Mouse (Mus musculus) neural tube, embryonic 15.5 days (tissue): Measurements from ENCODE around the gene Hormad1. TPM values are rescaled to one million over a fixed set of nuclear protein-coding genes. Genes with fewer than 3 reads are reported as not detected.

Experiments used
- polyA plus RNA-seq: library from polyadenylated mRNA; unstranded; fragments of >200 nt; fragmentation: Nextera tagmentation; extraction: Ambion mirVana; gene quantifications from 2 replicates; pipeline ENCODE4 v1.2.1, GENCODE M21; 2015

Hormad1 gene
- polyA plus RNA-seq, 1 experiment from 2014 or later, result not detected

Other genes starting within 250 kb of the Hormad1 start
- gene Cers2, start 244.9 kb upstream of the Hormad1 start, polyA plus RNA-seq, result 93.4 and 102 TPM in 2 replicates
- gene Setdb1, start 202.5 kb upstream of the Hormad1 start, polyA plus RNA-seq, result 37.6 and 38.3 TPM in 2 replicates
- not detected in 2 replicates for gene 4930558C23Rik, start 156.8 kb upstream of the Hormad1 start, polyA plus RNA-seq
- 14.2 and 20.5 TPM in 2 replicates for gene Arnt, start 125.3 kb upstream of the Hormad1 start, polyA plus RNA-seq
- gene Ctsk, start 60.4 kb upstream of the Hormad1 start, polyA plus RNA-seq, result 10.7 and 12.0 TPM in 2 replicates
- 22.4 and 25.4 TPM in 2 replicates for gene Ctss, start 32.9 kb upstream of the Hormad1 start, polyA plus RNA-seq
- gene Golph3l, start 29.3 kb downstream of the Hormad1 start, polyA plus RNA-seq, result 24.8 and 28.1 TPM in 2 replicates
- gene Ensa, start 65.3 kb downstream of the Hormad1 start, polyA plus RNA-seq, result 102 and 109 TPM in 2 replicates
- 41.4 and 42.0 TPM in 2 replicates for gene Mcl1, start 99.1 kb downstream of the Hormad1 start, polyA plus RNA-seq
- 1.3 and 1.6 TPM in 2 replicates for gene Adamtsl4, start 128.2 kb downstream of the Hormad1 start, polyA plus RNA-seq
- gene Ecm1, start 179.9 kb downstream of the Hormad1 start, polyA plus RNA-seq, result 11.6 and 11.8 TPM in 2 replicates
- gene Tars2, start 200.5 kb downstream of the Hormad1 start, polyA plus RNA-seq, result 49.4 and 52.7 TPM in 2 replicates